Mouse (Mus musculus) heart, embryonic 16.5 days (tissue): ENCODE data around the gene Gm44503. TPM values are rescaled to one million over a fixed set of nuclear protein-coding genes. Genes with fewer than 3 reads are reported as not detected.

ENCODE experiments used
- ATAC-seq: fragments of 200-750 bp; cut with Nextera tagmentation; replicated peaks from 2 replicates; pipeline ENCODE4 v1.8.0; 2017; ENCODE audit warnings: moderate number of reproducible peaks; ENCODE audit not compliant: insufficient read depth, low FRiP score; ENCODE audit errors: extremely low read depth
- H3K27ac ChIP-seq: fragments of 300-500 bp; sonication (generic); 2 replicates; pipeline ENCODE4 v1.5.1; 2014; ENCODE audit warnings: mild to moderate bottlenecking, low read length, control low read depth, moderate library complexity
- H3K27me3 ChIP-seq: fragments of 300-500 bp; sonication (generic); 2 replicates; pipeline ENCODE4 v1.6.1; 2014; ENCODE audit warnings: low read length, mixed read lengths; ENCODE audit not compliant: control insufficient read depth, insufficient read depth
- H3K36me3 ChIP-seq: fragments of 300-500 bp; sonication (generic); 2 replicates; pipeline ENCODE4 v1.6.1; 2014; ENCODE audit not compliant: control insufficient read depth, insufficient read depth
- H3K4me1 ChIP-seq: fragments of 300-500 bp; sonication (generic); 2 replicates; pipeline ENCODE4 v1.6.1; 2014; ENCODE audit warnings: low read length, mixed read lengths; ENCODE audit not compliant: control insufficient read depth, insufficient read depth
- H3K4me2 ChIP-seq: fragments of 300-500 bp; sonication (generic); 2 replicates; pipeline ENCODE4 v1.6.1; 2014; ENCODE audit warnings: low read depth, mild to moderate bottlenecking, control low read depth, low read length
- H3K4me3 ChIP-seq: fragments of 300-500 bp; sonication (generic); 2 replicates; pipeline ENCODE4 v1.5.1; 2014; ENCODE audit warnings: mild to moderate bottlenecking, control low read depth, low read length
- H3K9ac ChIP-seq: fragments of 300-500 bp; sonication (generic); 2 replicates; pipeline ENCODE4 v1.6.1; 2014; ENCODE audit warnings: low read length, control low read depth
- H3K9me3 ChIP-seq: fragments of 300-500 bp; sonication (generic); replicated peaks from 2 replicates; pipeline ENCODE4 v1.6.1; 2016; ENCODE audit warnings: low read length; ENCODE audit not compliant: control insufficient read depth
- WGBS: fragments of 180-500 bp; shearing (Covaris S2); extraction: QIAGEN DNeasy Blood & Tissue Kit; methylation state at CpG from one replicate; pipeline ENCODE4 v1.1.7; 2014; 5-methylcytosine and 5-hydroxymethylcytosine counted together
- polyA plus RNA-seq: library from polyadenylated mRNA; unstranded; fragments of >200 nt; fragmentation: Nextera tagmentation; extraction: Ambion mirVana; gene quantifications from 2 replicates; pipeline ENCODE4 v1.2.1, GENCODE M21; 2015

Gm44503 gene
- not detected in 2 replicates for polyA plus RNA-seq

GRCm38 (mm10) chr9:72958521-72959450, at the start of gene Gm44503, which contains the start of gene Dyx1c1:
TSS of gene Gm44503 (plus strand) at chr9:72958852.
TSS of gene Dyx1c1 (plus strand) at chr9:72958785.
- Histone ChIP-seq H3K36me3 (no peaks in the 10 kb centered on the region), H3K9ac (peak within 1 kb of the TSS; percentile 77), H3K27ac (peak within 1 kb of the TSS; percentile 11; the same call in 1 of the 2 replicates), H3K27me3 (no peaks in the 10 kb centered on the region), H3K4me1 (no peaks in the 10 kb centered on the region), H3K4me2 (peak within 1 kb of the TSS; percentile 88), H3K4me3 (peak within 1 kb of the TSS; percentile 84), H3K9me3 (no peaks in the 10 kb centered on the region)
- WGBS: 3% methylated on average over 43 of the region's 43 CpGs
- ATAC-seq: peak; percentile 84

- H3K27ac ChIP-seq: no peak overlapping the region
- no peak overlapping the region for H3K4me3 ChIP-seq
- no peak overlapping the region for H3K4me2 ChIP-seq
- no peaks in the 10 kb centered on the region for H3K9me3 ChIP-seq
- no peak for ATAC-seq
- H3K36me3 ChIP-seq: no peaks in the 10 kb centered on the region
- H3K4me1 ChIP-seq: no peaks in the 10 kb centered on the region
- no peaks in the 10 kb centered on the region for H3K27me3 ChIP-seq
- no peak overlapping the region for H3K9ac ChIP-seq
- whole genome bisulfite sequencing: 81% methylated on average over 2 of the region's 2 CpGs
These were observed 47.3 kb upstream of the Gm44503 start for GRCm38 (mm10) chr9:72911381-72911780.

GRCm38 (mm10) chr9:72913551-72913950, 45.1 kb upstream of the Gm44503 start:
- Histone ChIP-seq H3K36me3 (no peaks in the 10 kb centered on the region), H3K4me1 (no peaks in the 10 kb centered on the region), H3K9ac (no peak overlapping the region), H3K27me3 (no peaks in the 10 kb centered on the region), H3K27ac (no peak overlapping the region), H3K4me2 (peak overlapping the region; percentile 17), H3K4me3 (no peak overlapping the region), H3K9me3 (no peaks in the 10 kb centered on the region)
- no peak for ATAC-seq
- WGBS: 58% methylated on average over 6 of the region's 6 CpGs

- 46% methylated on average over 7 of the region's 7 CpGs for WGBS
- H3K4me2 ChIP-seq: no peak overlapping the region
- no peaks in the 10 kb centered on the region for H3K27me3 ChIP-seq
- H3K27ac ChIP-seq: no peak overlapping the region
- no peak overlapping the region for H3K4me3 ChIP-seq
- no peaks in the 10 kb centered on the region for H3K36me3 ChIP-seq
- ATAC-seq: no peak
- no peak overlapping the region for H3K9ac ChIP-seq
- no peaks in the 10 kb centered on the region for H3K4me1 ChIP-seq
- H3K9me3 ChIP-seq: no peaks in the 10 kb centered on the region
These were observed 42.9 kb upstream of the Gm44503 start for GRCm38 (mm10) chr9:72915728-72916127.

- Histone ChIP-seq H3K27me3 (peaks cover 7% of the 10 kb centered on the region), H3K4me3 (no peak overlapping the region), H3K4me1 (no peaks in the 10 kb centered on the region; the same call in 1 of the 2 replicates), H3K9me3 (no peaks in the 10 kb centered on the region), H3K27ac (no peak overlapping the region), H3K36me3 (no peaks in the 10 kb centered on the region), H3K9ac (no peak overlapping the region), H3K4me2 (no peak overlapping the region)
- no peak for ATAC-seq
- 91% methylated on average over 3 of the region's 3 CpGs for WGBS
These were observed 35.6 kb upstream of the Gm44503 start for GRCm38 (mm10) chr9:72923068-72923467.

GRCm38 (mm10) chr9:72925021-72925934, 33.4 kb upstream of the Gm44503 start, which contains the start of gene Pygo1:
TSS of gene Pygo1 (plus strand) at chr9:72925645.
- WGBS: under 1% methylated on average over 90 of the region's 108 CpGs
- H3K9me3 ChIP-seq: no peaks in the 10 kb centered on the region
- H3K27me3 ChIP-seq: peaks cover 7% of the 10 kb centered on the region
- no peaks in the 10 kb centered on the region; the same call in 1 of the 2 replicates for H3K4me1 ChIP-seq
- ATAC-seq: peak; percentile 89
- H3K9ac ChIP-seq: peak within 1 kb of the TSS; percentile 86
- peak within 1 kb of the TSS; percentile 76 for H3K27ac ChIP-seq
- H3K4me3 ChIP-seq: peak within 1 kb of the TSS; percentile 81
- no peaks in the 10 kb centered on the region for H3K36me3 ChIP-seq
- H3K4me2 ChIP-seq: peak within 1 kb of the TSS; percentile 92

GRCm38 (mm10) chr9:72925935-72926258, 32.8 kb upstream of the Gm44503 start:
- H3K4me3 ChIP-seq: peak overlapping the region; percentile 81
- 4% methylated on average over 20 of the region's 20 CpGs for WGBS
- H3K27me3 ChIP-seq: peaks cover 7% of the 10 kb centered on the region
- peak overlapping the region; percentile 92 for H3K4me2 ChIP-seq
- H3K27ac ChIP-seq: peak overlapping the region; percentile 76
- no peaks in the 10 kb centered on the region; the same call in 1 of the 2 replicates for H3K4me1 ChIP-seq
- ATAC-seq: peak; percentile 70
- peak overlapping the region; percentile 86 for H3K9ac ChIP-seq
- H3K9me3 ChIP-seq: no peaks in the 10 kb centered on the region
- H3K36me3 ChIP-seq: no peaks in the 10 kb centered on the region

GRCm38 (mm10) chr9:72931166-72931790, 27.4 kb upstream of the Gm44503 start:
- no peak overlapping the region for H3K9ac ChIP-seq
- H3K4me2 ChIP-seq: no peak overlapping the region
- no peak for ATAC-seq
- H3K27me3 ChIP-seq: peaks cover 7% of the 10 kb centered on the region
- WGBS: 80% methylated on average over 13 of the region's 13 CpGs
- H3K4me1 ChIP-seq: no peaks in the 10 kb centered on the region; the same call in 1 of the 2 replicates
- no peaks in the 10 kb centered on the region for H3K36me3 ChIP-seq
- H3K4me3 ChIP-seq: no peak overlapping the region
- H3K9me3 ChIP-seq: no peaks in the 10 kb centered on the region; the same call in 1 of the 2 replicates
- H3K27ac ChIP-seq: no peak overlapping the region
